Mouse (Mus musculus) liver, adult 2 months (tissue): ENCODE measurements around the gene S1pr1. TPM values are rescaled to one million over a fixed set of nuclear protein-coding genes. Genes with fewer than 3 reads are reported as not detected.

Experiments used
- DNase-seq: peaks from one replicate; pipeline ENCODE4 v3.0.0-alpha.2; 2011; ENCODE audit warnings: low read depth, low spot score; ENCODE audit errors: extremely low read depth
- H3K27ac ChIP-seq: fragments of 200-500 bp; replicated peaks from 2 replicates; pipeline ENCODE4 v1.5.1; 2012; ENCODE audit warnings: low read depth, mild to moderate bottlenecking, control low read depth, inconsistent platforms, low read length; ENCODE audit not compliant: insufficient read depth
- H3K27me3 ChIP-seq: fragments of 200-500 bp; 2 replicates; pipeline ENCODE4 v1.6.1; 2012; ENCODE audit warnings: mild to moderate bottlenecking, moderate library complexity, low read length, inconsistent platforms; ENCODE audit not compliant: control insufficient read depth, insufficient read depth
- H3K36me3 ChIP-seq: fragments of 200-500 bp; 2 replicates; pipeline ENCODE4 v1.6.1; 2012; ENCODE audit warnings: low read length, inconsistent platforms; ENCODE audit not compliant: control insufficient read depth, insufficient read depth
- H3K4me1 ChIP-seq: fragments of 200-500 bp; 2 replicates; pipeline ENCODE4 v1.6.1; 2011; ENCODE audit warnings: low read length; ENCODE audit not compliant: control insufficient read depth, insufficient read depth
- H3K4me3 ChIP-seq: fragments of 200-500 bp; 2 replicates; pipeline ENCODE4 v1.5.1; 2011; ENCODE audit warnings: low read depth, mild to moderate bottlenecking, control low read depth, low read length, moderate library complexity; ENCODE audit not compliant: insufficient read depth
- H3K79me2 ChIP-seq: fragments of 200-500 bp; 2 replicates; pipeline ENCODE4 v1.6.1; 2012; ENCODE audit warnings: inconsistent platforms, mild to moderate bottlenecking, low read length, moderate library complexity; ENCODE audit not compliant: control insufficient read depth, insufficient read depth
- H3K9ac ChIP-seq: fragments of 200-500 bp; 2 replicates; pipeline ENCODE4 v1.6.1; 2012; ENCODE audit warnings: low read depth, mild to moderate bottlenecking, control low read depth, inconsistent platforms, low read length
- CTCF ChIP-seq: fragments of 200-500 bp; IDR thresholded peaks from 2 replicates; pipeline ENCODE4 v1.5.1; 2011; ENCODE audit warnings: low read depth, low read length, control low read depth
- POLR2A ChIP-seq: fragments of 200-500 bp; IDR thresholded peaks from 2 replicates; pipeline ENCODE4 v1.6.1; 2011; ENCODE audit warnings: low read length, control low read depth; ENCODE audit not compliant: insufficient read depth; ENCODE audit errors: extremely low read depth
- WGBS: fragments of 180-500 bp; shearing (Covaris S2); methylation state at CpG from one replicate; pipeline ENCODE4 v1.1.7; 2018; 5-methylcytosine and 5-hydroxymethylcytosine counted together
- polyA plus RNA-seq: library from polyadenylated mRNA; depleted of rRNA; stranded (reverse); fragments of >200 nt; gene quantifications from 2 replicates; pipeline ENCODE4 v1.2.3, GENCODE M21; 2012
- total RNA-seq: library from RNA; depleted of rRNA; stranded (reverse); fragments of >200 nt; gene quantifications from 2 replicates; pipeline ENCODE4 v1.2.3, GENCODE M21; 2014

Gene S1pr1
- total and polyA plus RNA-seq, 2 experiments, result 21.5 to 95.7 TPM

- Histone ChIP-seq H3K27ac (no peak overlapping the region), H3K4me1 (peaks cover 7% of the 10 kb centered on the region), H3K4me3 (no peak overlapping the region), H3K79me2 (no peaks in the 10 kb centered on the region), H3K9ac (no peak overlapping the region), H3K36me3 (no peaks in the 10 kb centered on the region), H3K27me3 (no peaks in the 10 kb centered on the region)
- TF ChIP-seq POLR2A (no peak), CTCF (no peak)
- 62% methylated on average over 11 of the region's 11 CpGs for WGBS
- no peak for DNase-seq
These were observed 23.0 kb upstream of the S1pr1 start for GRCm38 (mm10) chr3:115737785-115738318.

GRCm38 (mm10) chr3:115735540-115735939, 20.7 kb upstream of the S1pr1 start:
- no peak overlapping the region for H3K9ac ChIP-seq
- no peak overlapping the region for H3K4me3 ChIP-seq
- H3K79me2 ChIP-seq, result no peaks in the 10 kb centered on the region
- DNase-seq, result no peak
- H3K4me1 ChIP-seq, result 0 out of 2 replicates have a peak, but pooled peaks cover 1% of the 10 kb centered on the region
- H3K36me3 ChIP-seq, result no peaks in the 10 kb centered on the region
- WGBS, result 95% methylated on average over 3 of the region's 3 CpGs
- no peaks in the 10 kb centered on the region for H3K27me3 ChIP-seq
- H3K27ac ChIP-seq, result no peak overlapping the region
- TF ChIP-seq POLR2A, result no peak
- no peak for TF ChIP-seq CTCF

GRCm38 (mm10) chr3:115734841-115735240, 20.0 kb upstream of the S1pr1 start:
- Histone ChIP-seq H3K4me3 (no peak overlapping the region), H3K27me3 (no peaks in the 10 kb centered on the region), H3K27ac (no peak overlapping the region), H3K4me1 (no peaks in the 10 kb centered on the region), H3K9ac (no peak overlapping the region), H3K36me3 (no peaks in the 10 kb centered on the region), H3K79me2 (no peaks in the 10 kb centered on the region)
- WGBS, result 78% methylated on average over 3 of the region's 3 CpGs
- no peak for DNase-seq
- TF ChIP-seq CTCF (no peak), POLR2A (no peak)

GRCm38 (mm10) chr3:115730336-115730735, 15.5 kb upstream of the S1pr1 start:
- TF ChIP-seq CTCF, result no peak
- no peak for TF ChIP-seq POLR2A
- DNase-seq, result no peak
- no peaks in the 10 kb centered on the region for H3K4me1 ChIP-seq
- no peak overlapping the region for H3K27ac ChIP-seq
- H3K4me3 ChIP-seq, result no peak overlapping the region
- H3K36me3 ChIP-seq, result no peaks in the 10 kb centered on the region
- H3K9ac ChIP-seq, result no peak overlapping the region
- no peaks in the 10 kb centered on the region for H3K27me3 ChIP-seq
- H3K79me2 ChIP-seq, result no peaks in the 10 kb centered on the region
- WGBS, result 94% methylated on average over 7 of the region's 7 CpGs

GRCm38 (mm10) chr3:115729187-115729586, 14.3 kb upstream of the S1pr1 start:
- DNase-seq, result peak; percentile 31
- Histone ChIP-seq H3K4me3 (no peak overlapping the region), H3K79me2 (no peaks in the 10 kb centered on the region), H3K27me3 (no peaks in the 10 kb centered on the region), H3K9ac (no peak overlapping the region), H3K4me1 (no peaks in the 10 kb centered on the region), H3K36me3 (no peaks in the 10 kb centered on the region), H3K27ac (no peak overlapping the region)
- TF ChIP-seq POLR2A, result no peak
- TF ChIP-seq CTCF, result no peak
- WGBS, result 50% methylated on average over 7 of the region's 7 CpGs

GRCm38 (mm10) chr3:115728211-115728610, 13.3 kb upstream of the S1pr1 start:
- TF ChIP-seq POLR2A (no peak), CTCF (no peak)
- no peak overlapping the region for H3K27ac ChIP-seq

More at GRCm38 (mm10) chr3:115728211-115728610, 13.3 kb upstream of the S1pr1 start:
- no peak overlapping the region for H3K4me3 ChIP-seq
- H3K27me3 ChIP-seq, result no peaks in the 10 kb centered on the region
- 84% methylated on average over 3 of the region's 3 CpGs for WGBS
- no peak for DNase-seq
- no peaks in the 10 kb centered on the region for H3K4me1 ChIP-seq
- no peaks in the 10 kb centered on the region for H3K79me2 ChIP-seq
- H3K36me3 ChIP-seq, result no peaks in the 10 kb centered on the region
- H3K9ac ChIP-seq, result no peak overlapping the region
